Mouse (Mus musculus) brain, adult 10 weeks (tissue): ENCODE results near the gene Larp4b. TPM values are rescaled to one million over a fixed set of nuclear protein-coding genes. Genes with fewer than 3 reads are reported as not detected.

Source experiments
- polyA plus RNA-seq: library from polyadenylated mRNA; stranded (reverse); fragments of 350-450 nt; fragmentation: Illumina TruSeq; extraction: RNeasy Lipid Tissue Mini Kit (QIAGEN cat#74804); gene quantifications from one replicate; pipeline ENCODE4 v1.2.3, GENCODE M21; 2015; ENCODE audit warnings: low read depth, low replicate concordance

Larp4b gene
- 35.7 TPM for polyA plus RNA-seq

GRCm38 (mm10) chr13:9093316-9094155, at the start of gene Larp4b:
Larp4b (plus strand) TSS chr13:9093881.

Other genes starting within 250 kb of the Larp4b start
- 71.1 TPM for gene Wdr37, start 222.0 kb upstream of the Larp4b start, polyA plus RNA-seq
- gene Idi1, start 208.4 kb upstream of the Larp4b start, polyA plus RNA-seq: 60.9 TPM
- gene Gm9745, start 145.7 kb upstream of the Larp4b start, polyA plus RNA-seq: not detected
- not detected for gene Idi2, start 141.0 kb upstream of the Larp4b start, polyA plus RNA-seq
- gene Gtpbp4, start 97.8 kb upstream of the Larp4b start, polyA plus RNA-seq: 32.4 TPM
- 27.8 TPM for gene Dip2c, start 182.6 kb downstream of the Larp4b start, polyA plus RNA-seq